Mouse (Mus musculus): ENCODE measurements around the gene BC052040.

DNA sequence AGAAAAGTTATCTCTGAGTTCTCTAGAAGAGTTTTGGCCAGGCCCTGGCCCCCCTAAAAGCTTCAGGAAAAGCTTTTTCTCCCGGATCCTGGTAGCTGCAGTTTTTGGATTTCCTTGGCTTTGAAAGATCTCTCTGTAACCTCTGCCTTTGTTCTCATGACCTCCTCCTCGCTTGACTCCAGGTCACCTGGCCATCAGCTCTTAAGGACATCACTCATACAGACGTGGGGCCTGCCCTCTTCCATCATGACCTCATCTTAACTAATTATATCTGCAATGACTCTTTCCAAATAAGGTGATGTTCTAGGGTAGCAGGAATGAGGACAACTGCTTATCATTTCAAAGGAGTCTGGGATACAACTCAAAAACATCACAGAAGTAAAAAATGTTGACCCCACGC, 226.9 kb downstream of the BC052040 start:
- TF ChIP-seq CTCF (conservative IDR thresholded peaks at IDR 0.05; ENCODE audit: low read length): no peak
- TF ChIP-seq NANOG (IDR thresholded peaks at IDR 0.05; ENCODE audit: borderline replicate concordance, low read length): no peak
- TF ChIP-seq POU5F1 (IDR thresholded peaks at IDR 0.05; ENCODE audit: borderline replicate concordance, low read length): no peak
